Mouse (Mus musculus) kidney, postnatal 36 days (tissue): ENCODE measurements around the gene Gna11.

Experiments used
- DNase-seq, 2 experiments: peaks; one replicate each; pipeline ENCODE4 v3.0.0; 2021 to 2022; ENCODE audit warnings: mixed read lengths in 2 of 2

Gna11 gene

DNA sequence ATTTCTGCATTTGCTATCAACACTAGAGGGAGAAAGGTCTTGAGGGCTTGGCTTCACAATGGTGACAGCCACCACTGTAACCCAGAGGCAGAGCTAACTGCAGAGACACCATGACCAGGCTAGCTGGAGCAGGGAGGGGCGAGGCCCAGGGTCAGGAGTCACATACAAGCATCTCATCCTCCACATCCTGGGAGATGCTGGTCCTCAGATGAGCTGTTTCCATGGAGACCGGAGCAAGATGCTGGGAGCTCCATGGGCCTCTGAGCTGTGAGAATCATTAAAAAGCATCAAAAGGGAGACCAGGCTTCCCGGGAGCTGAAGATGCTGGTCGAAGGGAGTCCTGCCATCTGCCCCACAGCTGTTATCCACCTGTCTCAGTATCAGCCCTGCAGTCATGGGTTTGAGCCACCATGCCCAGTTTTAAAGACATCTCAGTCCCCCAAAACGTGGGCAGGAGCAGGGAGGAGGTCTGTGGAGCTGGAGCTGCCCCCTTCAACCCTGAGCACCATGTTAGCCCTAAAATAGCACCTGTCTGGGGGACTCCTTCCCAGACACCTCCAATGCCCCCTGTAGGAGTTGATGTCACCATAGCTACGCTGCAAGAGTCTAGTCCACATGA, 60.4 kb downstream of the Gna11 start:
- DNase-seq, result no peak

DNA sequence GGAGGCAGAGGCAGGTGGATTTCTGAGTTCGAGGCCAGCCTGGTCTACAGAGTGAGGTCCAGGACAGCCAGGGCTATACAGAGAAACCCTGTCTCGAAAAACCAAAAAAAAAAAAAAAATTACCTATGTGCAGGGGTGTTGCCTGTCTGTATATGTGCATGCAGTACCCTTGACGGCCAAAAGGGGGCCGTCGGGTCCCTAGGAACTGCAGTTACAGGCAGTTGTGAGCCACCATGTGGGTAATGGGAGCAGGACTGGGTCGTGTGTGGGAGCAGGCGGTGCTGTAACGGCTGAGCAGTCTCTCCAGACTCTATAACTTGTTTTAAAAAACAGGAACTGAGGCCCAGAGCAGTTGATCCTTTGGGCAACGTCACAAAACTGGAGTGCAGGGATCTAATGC, 61.0 kb downstream of the Gna11 start:
- DNase-seq, result peak in 1 of 2 experiments; percentile 65

DNA sequence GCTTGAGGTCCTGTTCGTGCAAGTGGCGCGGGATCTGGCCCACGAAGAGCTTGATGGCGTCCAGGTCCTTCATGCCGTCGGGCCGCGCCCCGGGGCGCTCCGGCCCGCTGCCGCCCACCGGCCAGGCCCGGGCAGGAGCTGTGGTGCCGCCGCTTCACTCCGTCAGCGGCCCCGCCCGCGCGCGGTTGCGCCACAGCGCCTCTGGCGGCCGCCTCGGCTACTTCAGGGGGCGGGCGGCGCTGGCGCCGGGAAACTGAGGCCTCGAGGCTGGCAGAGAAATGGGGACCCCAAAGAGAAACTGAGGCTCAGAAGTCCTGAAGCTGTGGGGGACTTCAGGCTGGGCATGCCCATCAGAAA, 62.5 kb downstream of the Gna11 start, which contains the start of gene Celf5:
Gene Celf5, minus strand, starts transcription at position 177 of the 357 bp plus-strand sequence.
- DNase-seq, result peak in 1 of 2 experiments; percentile 69

DNA sequence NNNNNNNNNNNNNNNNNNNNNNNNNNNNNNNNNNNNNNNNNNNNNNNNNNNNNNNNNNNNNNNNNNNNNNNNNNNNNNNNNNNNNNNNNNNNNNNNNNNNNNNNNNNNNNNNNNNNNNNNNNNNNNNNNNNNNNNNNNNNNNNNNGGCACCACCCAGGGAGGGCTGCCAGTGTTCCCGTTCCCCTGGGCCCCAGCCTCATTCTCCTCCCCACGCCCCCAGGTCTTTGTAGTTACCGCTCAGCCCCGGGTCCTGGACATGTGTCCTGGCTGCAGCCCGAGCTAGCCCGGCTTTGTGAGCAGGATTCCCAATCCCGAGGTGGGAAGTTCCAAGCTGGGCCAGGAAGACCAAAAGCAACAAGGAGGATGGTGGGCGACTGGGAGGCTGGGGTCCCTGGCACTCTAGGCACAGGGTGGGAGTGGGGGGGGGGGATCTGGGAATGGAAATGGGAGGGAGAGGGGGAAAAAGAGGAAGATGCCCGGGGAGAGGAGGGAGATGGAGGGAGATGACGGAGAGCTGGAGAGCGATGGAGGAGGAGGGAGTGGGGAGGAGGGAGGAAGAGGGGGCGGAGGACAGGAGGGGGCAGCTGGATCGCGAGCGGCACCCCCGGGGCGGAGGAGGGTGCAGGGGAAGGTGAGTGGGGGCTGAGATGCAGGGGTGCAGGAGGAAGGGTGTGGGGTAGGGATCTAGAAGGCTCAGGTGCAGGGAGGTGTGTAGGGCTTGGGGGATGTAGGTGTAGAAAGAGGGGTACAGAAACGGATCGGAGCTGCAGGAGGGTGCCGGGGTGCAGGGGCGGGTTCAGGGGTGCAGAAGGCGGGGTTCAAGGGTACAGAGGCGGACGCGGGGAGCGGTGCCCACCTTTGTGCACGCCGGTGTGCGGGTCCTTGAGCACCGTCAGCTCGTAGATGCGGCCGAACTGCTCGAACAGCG, 63.1 kb downstream of the Gna11 start:
- DNase-seq, result no peak
